26 mouse cellular contexts compared by ENCODE assay signal in genomic region chr5:66147313-66147712, GRCm38 (mm10). TPM values are rescaled to one million over a fixed set of nuclear protein-coding genes. Genes with fewer than 3 reads are reported as not detected.
DNase-seq lines count a peak whose midpoint lies in the region; ATAC-seq and TF ChIP-seq lines count a peak whose summit lies in the region.
"Had no signal": no experiment of that assay in that cellular context is flagged by ENCODE, and none has a peak within 500 bp of the region (broad histone marks: within the 10 kb centered on the region; RNA-seq: fewer than 3 reads in every experiment).

No protein-coding gene starts in this region.

- no peaks in the 10 kb centered on the region for H3K27me3 ChIP-seq in liver, adult 2 months (ENCODE audit: control insufficient read depth, insufficient read depth, low read length)
- H3K27me3 ChIP-seq in liver, embryonic 11.5 days (replicated peaks; ENCODE audit: control insufficient read depth, insufficient read depth, low read length): peaks cover 38% of the 10 kb centered on the region
- H3K27me3 ChIP-seq in forebrain, embryonic 13.5 days: peaks cover 40% of the 10 kb centered on the region
- H3K27me3 ChIP-seq: Patski had no signal

- H3K9me3 ChIP-seq in liver, embryonic 11.5 days (ENCODE audit: control insufficient read depth, low read length): no peaks in the 10 kb centered on the region
- no peaks in the 10 kb centered on the region for H3K9me3 ChIP-seq in forebrain, embryonic 13.5 days (replicated peaks)
- H3K9me3 ChIP-seq: embryonic facial prominence, embryonic 13.5 days; forebrain, embryonic 12.5 days; heart, embryonic 13.5 days; hindbrain, embryonic 13.5 days had no signal

- no peak for DNase-seq in liver, adult 2 months (ENCODE audit: extremely low read depth, low read depth, low spot score)
- no peak for DNase-seq in liver, embryonic 11.5 days (ENCODE audit: low spot score)
- DNase-seq in 3T3-L1 (ENCODE audit: low read depth, low spot score): peak; percentile 56
- no peak for DNase-seq in left cerebral cortex, postnatal 10 days (ENCODE audit: extremely low spot score in 1 of 2, low spot score in 2 of 2)
- no peak for DNase-seq in gastrocnemius, postnatal 14 days
- DNase-seq: adrenal gland, adult 8-10 months; adrenal gland, postnatal 36 days; B cell, adult 2 months; cerebellum, adult 11 months; cerebellum, adult 9-10 months; cerebellum, postnatal 36 days; forebrain, postnatal 0 days; gastrocnemius, postnatal 25 days; heart, adult 11 months; heart, postnatal 36 days had no signal

- peak overlapping the region; percentile 40; the same call in 1 of the 2 replicates for H3K9ac ChIP-seq in liver, adult 2 months (ENCODE audit: low read depth, low read length)
- no peak overlapping the region for H3K9ac ChIP-seq in liver, embryonic 11.5 days (ENCODE audit: low read depth, low read length)
- no peak overlapping the region for H3K9ac ChIP-seq in forebrain, embryonic 13.5 days
- H3K9ac ChIP-seq: embryonic facial prominence, embryonic 13.5 days; forebrain, embryonic 12.5 days; forebrain, postnatal 0 days; heart, embryonic 13.5 days; hindbrain, embryonic 13.5 days had no signal

- WGBS in liver, adult 2 months: 96% methylated on average over 3 of the region's 3 CpGs
- 91% methylated on average over 3 of the region's 3 CpGs for WGBS in liver, embryonic 11.5 days
- WGBS in forebrain, embryonic 13.5 days: 93% methylated on average over 3 of the region's 3 CpGs

- peaks cover 35% of the 10 kb centered on the region; the same call in 1 of the 2 replicates for H3K79me2 ChIP-seq in liver, adult 2 months (ENCODE audit: control insufficient read depth, insufficient read depth, low read length)

- H3K27ac ChIP-seq in liver, adult 2 months (replicated peaks; ENCODE audit: insufficient read depth, low read depth, low read length): no peak overlapping the region
- H3K27ac ChIP-seq in liver, embryonic 11.5 days (ENCODE audit: low read depth, low read length): no peak overlapping the region
- H3K27ac ChIP-seq in forebrain, embryonic 13.5 days: no peak overlapping the region
- H3K27ac ChIP-seq: embryonic facial prominence, embryonic 13.5 days; forebrain, embryonic 12.5 days; heart, embryonic 13.5 days; hindbrain, embryonic 13.5 days; hindbrain, postnatal 0 days had no signal

- no peak for ATAC-seq in liver, embryonic 11.5 days (replicated peaks; ENCODE audit: low FRiP score)
- peak; percentile 65 for ATAC-seq in granulocyte monocyte progenitor cell, adult 5-6 weeks (replicated peaks; ENCODE audit: poor library complexity, severe bottlenecking)
- peak; percentile 57 for ATAC-seq in megakaryocyte progenitor cell, adult 5-6 weeks (replicated peaks; ENCODE audit: poor library complexity)
- ATAC-seq in forebrain, embryonic 13.5 days: no peak
- ATAC-seq: CD4-positive, CD25-positive, alpha-beta regulatory T cell, adult 4 months; forebrain, postnatal 0 days; hindbrain, postnatal 0 days; Patski had no signal

- H3K36me3 ChIP-seq in liver, adult 2 months (ENCODE audit: control insufficient read depth, insufficient read depth, low read length): 0 out of 2 replicates have a peak, but pooled peaks cover 2% of the 10 kb centered on the region
- H3K36me3 ChIP-seq in liver, embryonic 11.5 days (ENCODE audit: control insufficient read depth, insufficient read depth, low read length): no peaks in the 10 kb centered on the region
- no peaks in the 10 kb centered on the region for H3K36me3 ChIP-seq in forebrain, embryonic 13.5 days (ENCODE audit: poor library complexity, severe bottlenecking)
- H3K36me3 ChIP-seq: embryonic facial prominence, embryonic 13.5 days; forebrain, embryonic 12.5 days; heart, embryonic 13.5 days; hindbrain, embryonic 13.5 days had no signal

- H3K4me1 ChIP-seq in liver, adult 2 months (ENCODE audit: control insufficient read depth, insufficient read depth, low read length): peaks cover 26% of the 10 kb centered on the region
- no peaks in the 10 kb centered on the region; the same call in 1 of the 2 replicates for H3K4me1 ChIP-seq in liver, embryonic 11.5 days (replicated peaks; ENCODE audit: control insufficient read depth, insufficient read depth, low read length)
- peaks cover 17% of the 10 kb centered on the region for H3K4me1 ChIP-seq in forebrain, embryonic 13.5 days

- intact Hi-C loops in left cerebral cortex, postnatal 10 days (cut with DNase I): no loop called here
- intact Hi-C loops in gastrocnemius, postnatal 14 days (cut with DNase I; ENCODE audit: low total_unique reads): no loop called here

- no peak overlapping the region for H3K4me3 ChIP-seq in liver, adult 2 months (ENCODE audit: insufficient read depth, low read depth, low read length)
- H3K4me3 ChIP-seq in liver, embryonic 11.5 days (ENCODE audit: low read depth, low read length): no peak overlapping the region
- no peak overlapping the region for H3K4me3 ChIP-seq in forebrain, embryonic 13.5 days
- H3K4me3 ChIP-seq: embryonic facial prominence, embryonic 13.5 days; forebrain, embryonic 12.5 days; heart, embryonic 13.5 days; hindbrain, embryonic 13.5 days had no signal

- TF ChIP-seq POLR2A in liver, adult 2 months (IDR thresholded peaks at IDR 0.05; ENCODE audit: extremely low read depth, insufficient read depth, low read length): no peak

- no peak for TF ChIP-seq CTCF in liver, adult 2 months (IDR thresholded peaks at IDR 0.05; ENCODE audit: low read depth, low read length)

- H3K4me2 ChIP-seq in liver, embryonic 11.5 days: no peak overlapping the region
- no peak overlapping the region for H3K4me2 ChIP-seq in forebrain, embryonic 13.5 days
- H3K4me2 ChIP-seq: embryonic facial prominence, embryonic 13.5 days; forebrain, embryonic 12.5 days; heart, embryonic 13.5 days; hindbrain, embryonic 13.5 days had no signal

RNA-seq across cellular contexts. Expression of gene Rbm47, which starts 25.6 kb away (rescaled TPM):
- total RNA-seq in liver, adult 2 months (2014; rRNA removed): 63.5 and 81.8 TPM in 2 replicates
- polyA plus RNA-seq in liver, adult 2 months (2012; rRNA removed): 47.4 and 58.7 TPM in 2 replicates
- 13.5 and 13.9 TPM in 2 replicates for polyA plus RNA-seq in liver, embryonic 11.5 days (2014; fragmentation: Nextera tagmentation; extraction: Ambion mirVana)
- total RNA-seq in granulocyte monocyte progenitor cell, adult 5-6 weeks (2014; fragmentation: Nextera tagmentation): 8.9 and 11.7 TPM in 2 replicates
- 3.2 and 5.1 TPM in 2 replicates for total RNA-seq in granulocyte monocyte progenitor cell, adult 5-6 weeks (2017)
- total RNA-seq in megakaryocyte progenitor cell, adult 5-6 weeks (2015): 4.4 and 6.1 TPM in 2 replicates
- 2.4 and 4.7 TPM in 2 replicates for total RNA-seq in megakaryocyte progenitor cell, adult 5-6 weeks (2017)
- total RNA-seq in left cerebral cortex, postnatal 10 days (2021): 1 to 10 TPM; 2.2 to 2.8 TPM
- polyA plus RNA-seq in forebrain, embryonic 13.5 days (2015; fragmentation: Nextera tagmentation; extraction: Ambion mirVana): 2.6 and 3.9 TPM in 2 replicates
- under 1 TPM; 0.80 to 0.84 TPM for total RNA-seq in gastrocnemius, postnatal 14 days (2021)
- total RNA-seq: MEL had no signal

Comparison
In these comparisons a context has a peak if more than half of its experiments do, and no peak if none do; other contexts are left out.
1. ATAC-seq: peak in granulocyte monocyte progenitor cell, adult 5-6 weeks (single experiment) and megakaryocyte progenitor cell, adult 5-6 weeks (single experiment); none in liver, embryonic 11.5 days (single experiment) and forebrain, embryonic 13.5 days (single experiment).